Mouse (Mus musculus) neural tube, embryonic 14.5 days (tissue): ENCODE results near the gene Grasp. TPM values are rescaled to one million over a fixed set of nuclear protein-coding genes. Genes with fewer than 3 reads are reported as not detected.

Experiments
- ATAC-seq: fragments of 200-750 bp; cut with Nextera tagmentation; 2 replicates; pipeline ENCODE4 v1.8.0; 2017; ENCODE audit warnings: low read depth, mild to moderate bottlenecking, moderate TSS enrichment, moderate library complexity
- H3K27ac ChIP-seq: fragments of 300-500 bp; sonication (generic); 2 replicates; pipeline ENCODE4 v1.5.1; 2014; ENCODE audit warnings: low read depth, mild to moderate bottlenecking, control low read depth, low read length, moderate library complexity, mixed read lengths
- H3K27me3 ChIP-seq: fragments of 300-500 bp; sonication (generic); 2 replicates; pipeline ENCODE4 v1.6.1; 2014; ENCODE audit warnings: low read length; ENCODE audit not compliant: control insufficient read depth, insufficient read depth
- H3K36me3 ChIP-seq: fragments of 300-500 bp; sonication (generic); 2 replicates; pipeline ENCODE4 v1.6.1; 2014; ENCODE audit warnings: low read length, mixed read lengths; ENCODE audit not compliant: control insufficient read depth, insufficient read depth
- H3K4me1 ChIP-seq: fragments of 300-500 bp; sonication (generic); 2 replicates; pipeline ENCODE4 v1.6.1; 2014; ENCODE audit warnings: low read length; ENCODE audit not compliant: control insufficient read depth, insufficient read depth
- H3K4me2 ChIP-seq: fragments of 300-500 bp; sonication (generic); 2 replicates; pipeline ENCODE4 v1.6.1; 2014; ENCODE audit warnings: mild to moderate bottlenecking, low read depth, low read length, control low read depth
- H3K4me3 ChIP-seq: fragments of 300-500 bp; sonication (generic); 2 replicates; pipeline ENCODE4 v1.5.1; 2014; ENCODE audit warnings: low read depth, low read length, control low read depth, mixed read lengths
- H3K9ac ChIP-seq: fragments of 300-500 bp; sonication (generic); replicated peaks from 2 replicates; pipeline ENCODE4 v1.6.1; 2014; ENCODE audit warnings: low read depth, mild to moderate bottlenecking, control low read depth, low read length, mixed read lengths
- H3K9me3 ChIP-seq: fragments of 300-500 bp; sonication (generic); 2 replicates; pipeline ENCODE4 v1.6.1; 2016; ENCODE audit warnings: low read length; ENCODE audit not compliant: control insufficient read depth
- WGBS: fragments of 180-500 bp; shearing (Covaris S2); extraction: QIAGEN DNeasy Blood & Tissue Kit; methylation state at CpG from one replicate; pipeline ENCODE4 v1.1.7; 2014; 5-methylcytosine and 5-hydroxymethylcytosine counted together
- polyA plus RNA-seq: library from polyadenylated mRNA; unstranded; fragments of >200 nt; fragmentation: Nextera tagmentation; extraction: Ambion mirVana; gene quantifications from 2 replicates; pipeline ENCODE4 v1.2.1, GENCODE M21; 2014

Gene Grasp
- polyA plus RNA-seq, 1 experiment from 2014 or later: 1.0 TPM

DNA sequence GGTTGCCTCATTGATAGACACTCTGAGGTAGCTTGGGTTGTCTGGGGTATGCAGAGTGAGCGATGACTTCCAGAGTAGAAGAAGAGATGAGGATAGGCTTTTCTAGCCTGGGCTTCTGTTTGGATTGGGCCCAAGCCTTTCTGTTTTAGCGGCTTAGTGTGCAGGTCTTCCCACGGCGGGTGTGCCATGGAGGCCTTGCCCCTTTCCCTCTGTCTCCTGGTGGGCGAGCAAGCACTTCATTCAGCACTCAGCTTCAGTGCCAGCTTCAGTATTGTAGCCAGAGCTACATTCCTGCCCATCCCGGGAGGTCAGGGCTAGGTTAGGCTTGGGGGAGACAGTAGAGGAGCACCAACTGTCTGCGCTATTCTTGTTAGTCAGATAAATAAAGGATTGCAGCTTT is 31.3 kb upstream of the Grasp start:
- WGBS: 87% methylated on average over 7 of the region's 7 CpGs
- Histone ChIP-seq H3K36me3 (peaks cover 29% of the 10 kb centered on the region), H3K4me3 (no peak overlapping the region), H3K4me1 (peaks cover 13% of the 10 kb centered on the region), H3K27me3 (no peaks in the 10 kb centered on the region), H3K9me3 (no peaks in the 10 kb centered on the region), H3K4me2 (no peak overlapping the region), H3K27ac (no peak overlapping the region), H3K9ac (no peak overlapping the region)
- ATAC-seq: no peak

DNA sequence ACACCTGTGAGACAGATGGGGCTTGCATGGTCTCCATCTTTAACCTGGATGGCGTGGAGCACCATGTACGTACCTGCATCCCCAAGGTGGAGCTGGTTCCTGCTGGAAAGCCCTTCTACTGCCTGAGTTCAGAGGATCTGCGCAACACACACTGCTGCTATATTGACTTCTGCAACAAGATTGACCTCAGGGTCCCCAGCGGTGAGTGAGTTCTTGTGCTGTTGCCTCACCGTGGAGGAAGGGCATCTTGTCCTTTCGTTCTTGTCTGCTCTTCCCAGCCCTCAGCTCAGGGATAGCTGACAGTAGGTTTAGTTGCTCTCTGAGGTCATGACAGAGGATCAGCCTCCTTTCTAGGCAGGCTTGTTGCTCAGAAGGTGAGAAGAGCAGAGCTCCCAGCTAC is 30.0 kb upstream of the Grasp start:
- Histone ChIP-seq H3K27ac (no peak overlapping the region), H3K4me1 (peaks cover 13% of the 10 kb centered on the region), H3K9me3 (no peaks in the 10 kb centered on the region), H3K4me2 (no peak overlapping the region), H3K4me3 (no peak overlapping the region), H3K27me3 (no peaks in the 10 kb centered on the region), H3K36me3 (peaks cover 29% of the 10 kb centered on the region), H3K9ac (no peak overlapping the region)
- ATAC-seq: no peak
- WGBS: over 99% methylated on average over 6 of the region's 6 CpGs

DNA sequence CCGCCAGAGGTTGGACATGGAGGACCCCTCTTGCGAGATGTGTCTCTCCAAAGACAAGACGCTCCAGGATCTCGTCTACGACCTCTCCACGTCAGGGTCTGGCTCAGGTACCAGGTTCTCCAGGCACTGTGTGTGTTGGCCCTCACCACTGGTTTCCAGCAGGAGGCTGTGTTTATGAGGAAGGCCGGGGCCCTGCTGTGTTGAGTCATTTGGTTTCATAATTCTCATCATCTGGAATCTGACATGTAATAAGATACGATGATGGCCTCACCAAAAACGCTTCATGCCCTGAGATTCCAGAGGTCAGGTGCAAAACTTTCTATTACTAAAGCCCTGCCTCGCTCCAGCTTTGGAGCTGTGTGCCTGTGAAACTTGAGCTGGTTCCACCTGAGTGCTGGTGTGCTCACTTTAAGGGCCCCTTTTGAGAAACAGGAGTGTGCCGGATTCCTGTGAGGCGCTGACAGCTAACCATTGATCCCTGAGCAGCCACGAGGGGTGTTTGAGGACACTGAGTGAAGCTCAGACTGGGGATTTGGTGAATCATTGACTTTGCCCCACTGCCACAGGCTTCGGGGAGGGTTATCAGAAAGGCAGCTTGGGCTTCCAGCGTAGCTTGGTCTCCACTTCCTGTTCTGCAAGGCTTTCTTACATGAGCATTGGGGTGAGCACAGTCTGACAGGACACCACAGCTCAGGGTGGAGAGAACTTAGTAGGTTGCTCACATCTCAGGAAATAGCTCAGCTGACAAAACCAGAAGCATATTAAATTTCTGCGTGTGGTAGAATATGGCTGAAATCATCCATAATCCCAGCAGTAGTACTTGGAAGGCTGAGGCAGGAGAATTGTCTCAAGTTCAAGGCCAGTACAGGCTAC is 28.8 kb upstream of the Grasp start:
- peaks cover 8% of the 10 kb centered on the region; the same call in 1 of the 2 replicates for H3K4me1 ChIP-seq
- peaks cover 29% of the 10 kb centered on the region for H3K36me3 ChIP-seq
- H3K9ac ChIP-seq: no peak overlapping the region
- ATAC-seq: no peak
- H3K4me3 ChIP-seq: no peak overlapping the region
- H3K9me3 ChIP-seq: no peaks in the 10 kb centered on the region
- no peaks in the 10 kb centered on the region for H3K27me3 ChIP-seq
- no peak overlapping the region for H3K4me2 ChIP-seq
- H3K27ac ChIP-seq: no peak overlapping the region
- 95% methylated on average over 16 of the region's 16 CpGs for WGBS

DNA sequence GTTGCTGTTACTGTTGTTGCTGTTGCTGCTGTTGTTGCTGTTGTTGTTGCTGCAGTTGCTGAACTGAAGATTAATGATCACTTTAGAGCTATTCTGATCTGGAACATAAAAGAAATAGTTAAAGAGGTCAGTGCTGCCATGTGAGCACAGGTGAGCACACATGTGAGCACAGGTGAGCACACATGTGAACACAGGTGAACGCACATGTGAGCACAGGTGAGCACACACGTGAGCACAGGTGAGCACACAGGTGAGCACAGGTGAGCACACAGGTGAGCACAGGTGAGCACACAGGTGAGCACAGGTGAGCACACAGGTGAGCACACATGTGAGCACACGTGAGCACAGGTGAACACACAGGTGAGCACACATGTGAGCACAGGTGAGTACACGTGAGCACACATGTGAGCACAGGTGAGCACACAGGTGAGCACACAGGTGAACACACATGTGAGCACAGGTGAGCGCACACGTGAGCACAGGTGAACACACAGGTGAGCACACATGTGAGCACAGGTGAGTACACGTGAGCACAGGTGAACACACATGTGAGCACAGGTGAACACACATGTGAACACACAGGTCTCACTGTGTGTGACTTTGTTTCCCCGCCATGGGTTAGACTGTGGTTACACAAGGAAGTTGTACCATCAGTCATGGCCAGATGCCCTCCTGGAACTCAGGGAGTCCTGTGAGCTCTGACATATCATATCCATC is 27.8 kb upstream of the Grasp start:
- H3K36me3 ChIP-seq: peaks cover 38% of the 10 kb centered on the region
- no peak overlapping the region for H3K4me2 ChIP-seq
- WGBS: 94% methylated on average over 8 of the region's 8 CpGs
- H3K4me1 ChIP-seq: peaks cover 6% of the 10 kb centered on the region; the same call in 1 of the 2 replicates
- no peak for ATAC-seq
- no peaks in the 10 kb centered on the region for H3K27me3 ChIP-seq
- no peak overlapping the region for H3K4me3 ChIP-seq
- H3K9me3 ChIP-seq: no peaks in the 10 kb centered on the region
- no peak overlapping the region for H3K9ac ChIP-seq
- H3K27ac ChIP-seq: no peak overlapping the region

DNA sequence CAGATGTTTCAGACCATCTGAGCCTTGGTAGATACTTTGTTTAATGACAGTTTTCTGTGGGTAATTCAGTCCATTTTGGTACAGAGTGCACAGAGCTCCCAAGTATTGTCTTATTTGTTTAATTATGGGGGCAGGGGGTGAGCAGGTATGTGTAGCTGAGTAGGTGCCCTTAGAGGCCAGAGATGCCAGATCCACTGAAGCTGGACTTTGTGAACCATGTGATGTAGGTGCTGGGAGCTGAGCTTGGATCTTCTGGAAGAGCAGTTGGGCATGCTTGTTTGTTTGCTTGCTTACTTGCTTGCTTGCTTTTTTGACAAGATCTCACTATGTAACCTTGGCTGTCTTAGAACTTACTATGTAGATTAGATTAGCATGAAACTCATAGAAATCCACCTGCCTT is 27.0 kb upstream of the Grasp start:
- H3K4me3 ChIP-seq: no peak overlapping the region
- no peaks in the 10 kb centered on the region for H3K27me3 ChIP-seq
- no peak for ATAC-seq
- peaks cover 6% of the 10 kb centered on the region; the same call in 1 of the 2 replicates for H3K4me1 ChIP-seq
- no peak overlapping the region for H3K27ac ChIP-seq
- H3K9me3 ChIP-seq: no peaks in the 10 kb centered on the region
- peaks cover 45% of the 10 kb centered on the region for H3K36me3 ChIP-seq
- no peak overlapping the region for H3K9ac ChIP-seq
- no peak overlapping the region for H3K4me2 ChIP-seq

DNA sequence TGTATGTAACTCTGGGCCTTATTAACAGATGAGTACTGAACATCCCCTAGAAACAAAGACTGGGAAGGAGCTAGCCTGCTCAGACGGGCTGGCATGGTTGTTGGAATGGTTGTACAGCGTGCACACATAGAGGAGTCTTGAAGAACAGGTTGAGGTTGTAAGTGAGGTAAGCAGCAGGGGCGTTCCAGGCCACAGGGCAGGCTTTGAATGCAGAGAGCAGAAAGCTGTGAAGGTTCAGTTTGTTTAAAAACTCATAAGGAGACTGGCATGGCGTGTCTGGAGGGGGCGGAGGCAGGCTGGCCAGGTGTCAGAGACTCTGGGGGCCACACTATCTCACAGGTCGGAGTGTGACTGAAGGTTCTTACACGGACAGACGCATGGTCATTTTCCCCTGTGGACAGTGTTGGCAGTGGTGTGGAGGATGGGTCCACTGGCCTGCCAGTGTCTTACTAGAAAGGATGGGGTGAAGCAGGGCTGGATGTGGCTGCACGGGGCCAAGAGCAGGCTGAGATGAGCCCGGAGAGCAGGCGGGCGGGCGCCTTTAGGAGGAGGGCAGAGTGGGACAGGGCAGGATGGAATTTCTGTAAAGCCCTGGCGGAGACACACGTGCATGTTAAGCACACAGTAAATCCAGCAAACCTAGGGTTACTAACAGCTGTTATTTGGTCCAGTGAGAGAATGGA is 26.4 kb upstream of the Grasp start:
- no peak for ATAC-seq
- H3K27ac ChIP-seq: no peak overlapping the region

DNA sequence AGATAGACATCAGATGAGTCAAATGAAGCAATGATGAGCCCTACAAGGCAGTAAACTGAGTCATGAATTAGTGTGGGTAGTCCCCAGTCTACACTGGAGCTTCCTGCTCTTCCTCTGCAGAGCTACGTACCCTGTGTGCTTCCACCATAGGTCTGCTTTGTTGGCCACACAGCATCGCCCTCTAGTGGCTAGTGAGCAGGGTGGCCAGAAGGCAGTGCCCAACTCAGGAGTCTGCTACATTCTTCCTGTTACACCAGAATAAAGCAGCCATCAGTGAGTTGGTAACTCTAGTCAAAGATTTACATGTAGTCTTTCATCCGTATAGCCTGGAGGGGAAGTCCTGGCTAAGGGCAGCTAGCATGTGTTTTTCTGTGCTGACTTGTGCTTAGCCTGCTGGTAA is 25.8 kb upstream of the Grasp start:
- 19% methylated on average over 3 of the region's 3 CpGs for WGBS
- ATAC-seq: peak; percentile 87

More for the DNA sequence above, 26.4 kb upstream of the Grasp start:
- Histone ChIP-seq H3K9ac (no peak overlapping the region), H3K9me3 (no peaks in the 10 kb centered on the region), H3K4me3 (no peak overlapping the region), H3K27me3 (no peaks in the 10 kb centered on the region), H3K4me1 (peaks cover under 1% of the 10 kb centered on the region; the same call in 1 of the 2 replicates), H3K36me3 (peaks cover 51% of the 10 kb centered on the region), H3K4me2 (no peak overlapping the region)
- WGBS: 89% methylated on average over 15 of the region's 15 CpGs

DNA sequence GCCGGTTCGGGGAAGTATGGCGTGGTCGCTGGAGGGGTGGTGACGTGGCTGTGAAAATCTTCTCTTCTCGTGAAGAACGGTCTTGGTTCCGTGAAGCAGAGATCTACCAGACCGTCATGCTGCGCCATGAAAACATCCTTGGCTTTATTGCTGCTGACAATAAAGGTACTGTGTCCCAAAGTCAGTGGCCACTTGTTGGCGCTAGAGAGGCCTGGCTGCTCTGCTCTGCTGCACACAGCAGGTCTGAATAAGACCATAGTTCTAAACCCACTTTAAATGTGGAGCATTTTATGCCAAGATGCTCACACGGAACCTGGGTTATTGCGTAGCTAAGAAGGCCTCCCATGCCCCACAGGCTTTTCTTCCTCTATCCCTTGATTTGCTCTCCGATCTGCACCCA is 25.1 kb upstream of the Grasp start:
- Histone ChIP-seq H3K27me3 (no peaks in the 10 kb centered on the region), H3K9ac (no peak overlapping the region), H3K4me2 (no peak overlapping the region), H3K36me3 (peaks cover 63% of the 10 kb centered on the region), H3K4me1 (no peaks in the 10 kb centered on the region), H3K9me3 (no peaks in the 10 kb centered on the region), H3K27ac (no peak overlapping the region), H3K4me3 (no peak overlapping the region)
- no peak for ATAC-seq
- WGBS: 88% methylated on average over 14 of the region's 14 CpGs

More for the DNA sequence above, 25.8 kb upstream of the Grasp start:
- H3K36me3 ChIP-seq: peaks cover 57% of the 10 kb centered on the region
- H3K9me3 ChIP-seq: no peaks in the 10 kb centered on the region
- no peak overlapping the region for H3K4me3 ChIP-seq
- no peak overlapping the region for H3K9ac ChIP-seq
- H3K27me3 ChIP-seq: no peaks in the 10 kb centered on the region
- H3K4me2 ChIP-seq: no peak overlapping the region
- no peaks in the 10 kb centered on the region for H3K4me1 ChIP-seq
- no peak overlapping the region for H3K27ac ChIP-seq
